Mouse (Mus musculus) ES-E14 (cell line): ENCODE measurements around the gene Gm28053. TPM values are rescaled to one million over a fixed set of nuclear protein-coding genes. Genes with fewer than 3 reads are reported as not detected.

ENCODE experiments used
- DNase-seq: peaks from one replicate; pipeline ENCODE4 v3.0.0-alpha.2; 2013; ENCODE audit warnings: low read depth, low spot score
- H3K27ac ChIP-seq: 2 replicates; pipeline ENCODE4 v1.5.1; 2012; ENCODE audit warnings: low read depth, mild to moderate bottlenecking, low read length, moderate library complexity, mixed read lengths; ENCODE audit not compliant: poor library complexity, insufficient read depth, severe bottlenecking
- H3K36me3 ChIP-seq: 2 replicates; pipeline ENCODE4 v1.6.1; 2012; ENCODE audit warnings: mild to moderate bottlenecking, low read length, moderate library complexity, mixed read lengths; ENCODE audit not compliant: control insufficient read depth, poor library complexity, insufficient read depth, severe bottlenecking
- H3K4me1 ChIP-seq, 2 experiments: fragments of 150-350 bp in 1 of 2; sonication (generic) in 1 of 2; 2 replicates each; pipeline ENCODE4 v1.6.1; 2012; ENCODE audit warnings: low read length in 2 of 2, mild to moderate bottlenecking in 1 of 2, mixed read lengths in 1 of 2; ENCODE audit not compliant: control insufficient read depth in 2 of 2, insufficient read depth in 2 of 2, poor library complexity in 1 of 2
- H3K4me3 ChIP-seq, 2 experiments: fragments of 150-350 bp in 1 of 2; sonication (generic) in 1 of 2; 2 replicates each; pipeline ENCODE4 v1.5.1; 2012; ENCODE audit warnings: low read length in 2 of 2, low read depth in 1 of 2, mild to moderate bottlenecking in 1 of 2, mixed read lengths in 1 of 2; ENCODE audit not compliant: insufficient read depth in 1 of 2, poor library complexity in 1 of 2, severe bottlenecking in 1 of 2
- H3K9ac ChIP-seq: 2 replicates; pipeline ENCODE4 v1.6.1; 2012; ENCODE audit warnings: low read depth, mild to moderate bottlenecking, low read length, mixed read lengths; ENCODE audit not compliant: poor library complexity, insufficient read depth, severe bottlenecking
- H3K9me3 ChIP-seq: fragments of 150-350 bp; sonication (generic); 2 replicates; pipeline ENCODE4 v1.6.1; 2012; ENCODE audit warnings: low read depth, mild to moderate bottlenecking, low read length; ENCODE audit not compliant: control insufficient read depth, insufficient read depth
- CHD2 ChIP-seq: IDR thresholded peaks from 2 replicates; pipeline ENCODE4 v1.6.1; 2014; ENCODE audit warnings: mild to moderate bottlenecking, low read depth, low read length, inconsistent platforms
- HCFC1 ChIP-seq: IDR thresholded peaks from 2 replicates; pipeline ENCODE4 v1.6.1; 2012; ENCODE audit warnings: low read length, inconsistent platforms, borderline replicate concordance; ENCODE audit not compliant: insufficient read depth
- MAFK ChIP-seq: IDR thresholded peaks from 2 replicates; pipeline ENCODE4 v1.6.1; 2014; ENCODE audit warnings: mild to moderate bottlenecking, low read depth, low read length, inconsistent platforms; ENCODE audit not compliant: insufficient read depth
- ZC3H11A ChIP-seq: IDR thresholded peaks from 2 replicates; pipeline ENCODE4 v1.6.1; 2012; ENCODE audit warnings: low read depth, mild to moderate bottlenecking, inconsistent platforms, low read length, borderline replicate concordance
- ZNF384 ChIP-seq: IDR thresholded peaks from 2 replicates; pipeline ENCODE4 v1.6.1; 2012; ENCODE audit warnings: low read depth, low read length, inconsistent platforms
- in situ Hi-C, 2 experiments: fragments of 600-800 bp; cut with MboI; formaldehyde crosslinking; loops; one replicate each; pipeline ENCODE4 v1.15.1; 2025; ENCODE audit warnings: low sequenced_read_pairs in 2 of 2, inconsistent platforms in 1 of 2; ENCODE audit not compliant: unreplicated experiment in 2 of 2
- total RNA-seq: library from RNA; depleted of rRNA; stranded (reverse); fragments of 300-350 nt; gene quantifications from 2 replicates; pipeline ENCODE4 v1.2.3, GENCODE M21; 2012

Gm28053 gene
- total RNA-seq, 1 experiment, result not detected

GRCm38 (mm10) chr6:48684319-48684718, 34.1 kb upstream of the Gm28053 start, which contains the start of gene Gimap4:
TSS of gene Gimap4 (plus strand) at chr6:48684549.
- no peaks in the 10 kb centered on the region for H3K4me1 ChIP-seq
- DNase-seq, result no peak
- H3K36me3 ChIP-seq, result no peaks in the 10 kb centered on the region
- H3K27ac ChIP-seq, result no peak within 1 kb of the TSS
- no peaks in the 10 kb centered on the region for H3K9me3 ChIP-seq
- in situ Hi-C loops, result no loop called here
- H3K4me3 ChIP-seq, result no peak within 1 kb of the TSS
- no peak within 1 kb of the TSS for H3K9ac ChIP-seq
- TF ChIP-seq MAFK (no peak), CHD2 (no peak), ZNF384 (no peak), HCFC1 (no peak), ZC3H11A (no peak)

- in situ Hi-C loops, result no loop called here
- no peak for DNase-seq
- Histone ChIP-seq H3K27ac (no peak overlapping the region), H3K36me3 (no peaks in the 10 kb centered on the region), H3K4me3 (no peak overlapping the region), H3K4me1 (no peaks in the 10 kb centered on the region), H3K9me3 (no peaks in the 10 kb centered on the region), H3K9ac (no peak overlapping the region)
- no peak for TF ChIP-seq CHD2
- TF ChIP-seq ZC3H11A, result no peak
- TF ChIP-seq MAFK, result no peak
- TF ChIP-seq ZNF384, result no peak
- TF ChIP-seq HCFC1, result no peak
Measured at GRCm38 (mm10) chr6:48684806-48685205, 33.6 kb upstream of the Gm28053 start.

DNA sequence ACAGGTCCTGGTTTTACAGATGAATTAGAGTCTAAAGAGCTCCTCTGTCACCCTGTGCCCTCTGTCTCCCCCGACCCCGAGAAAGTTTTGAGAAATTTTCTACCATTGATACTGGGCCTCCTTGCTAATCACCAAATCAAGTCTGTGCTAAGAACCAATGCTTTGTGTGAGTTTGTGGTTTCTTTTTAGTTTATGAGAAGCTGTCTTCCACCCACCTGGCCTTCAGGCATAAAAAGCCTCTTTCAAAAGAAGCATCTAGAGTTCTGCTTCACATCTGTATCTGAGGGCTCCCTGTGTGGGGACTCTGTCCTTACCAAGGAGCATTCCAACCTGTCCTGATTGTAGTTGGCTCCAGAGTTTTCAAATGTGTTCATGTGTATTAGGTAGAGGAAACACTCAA, 33.2 kb upstream of the Gm28053 start:
- Histone ChIP-seq H3K27ac (no peak overlapping the region), H3K9ac (no peak overlapping the region), H3K4me3 (no peak overlapping the region), H3K9me3 (no peaks in the 10 kb centered on the region), H3K36me3 (no peaks in the 10 kb centered on the region), H3K4me1 (no peaks in the 10 kb centered on the region)
- in situ Hi-C loops, result no loop called here
- DNase-seq, result no peak
- TF ChIP-seq CHD2 (no peak), ZC3H11A (no peak), ZNF384 (no peak), MAFK (no peak), HCFC1 (no peak)

- Histone ChIP-seq H3K36me3 (no peaks in the 10 kb centered on the region), H3K9ac (no peak overlapping the region; the same call in 1 of the 2 replicates), H3K4me1 (no peaks in the 10 kb centered on the region), H3K27ac (no peak overlapping the region), H3K9me3 (no peaks in the 10 kb centered on the region), H3K4me3 (no peak overlapping the region)
- in situ Hi-C loops, result no loop called here
- no peak for DNase-seq
- TF ChIP-seq MAFK (no peak), ZC3H11A (no peak), CHD2 (no peak), HCFC1 (no peak), ZNF384 (no peak)
Measured at GRCm38 (mm10) chr6:48685694-48686665, 32.4 kb upstream of the Gm28053 start.
